Mouse (Mus musculus) midbrain, embryonic 16.5 days (tissue): ENCODE measurements at regions not wholly inside any gene's neighbourhood (a gene's known extent, or its start where the extent isn't known, plus 50 kb on each side); places are given as distances from the start of the nearest gene placed in this dataset.

ENCODE experiments used
- ATAC-seq: fragments of 200-750 bp; cut with Nextera tagmentation; 2 replicates; pipeline ENCODE4 v1.8.0; 2017; ENCODE audit warnings: moderate TSS enrichment
- H3K27ac ChIP-seq: fragments of 300-500 bp; sonication (generic); 2 replicates; pipeline ENCODE4 v1.5.1; 2014; ENCODE audit warnings: mild to moderate bottlenecking, low read length, mixed read lengths
- H3K27me3 ChIP-seq: fragments of 300-500 bp; sonication (generic); 2 replicates; pipeline ENCODE4 v1.6.1; 2014; ENCODE audit warnings: low read depth, low read length, mixed read lengths; ENCODE audit not compliant: control insufficient read depth, insufficient read depth
- H3K36me3 ChIP-seq: fragments of 300-500 bp; sonication (generic); 2 replicates; pipeline ENCODE4 v1.6.1; 2014; ENCODE audit warnings: mild to moderate bottlenecking, low read length, moderate library complexity, mixed read lengths; ENCODE audit not compliant: control insufficient read depth, insufficient read depth
- H3K4me1 ChIP-seq: fragments of 300-500 bp; sonication (generic); 2 replicates; pipeline ENCODE4 v1.6.1; 2014; ENCODE audit warnings: mild to moderate bottlenecking, low read length, mixed read lengths; ENCODE audit not compliant: control insufficient read depth, insufficient read depth
- H3K4me2 ChIP-seq: fragments of 300-500 bp; sonication (generic); 2 replicates; pipeline ENCODE4 v1.6.1; 2014; ENCODE audit warnings: mild to moderate bottlenecking, low read length, mixed read lengths
- H3K4me3 ChIP-seq: fragments of 300-500 bp; sonication (generic); 2 replicates; pipeline ENCODE4 v1.5.1; 2014; ENCODE audit warnings: low read depth, mild to moderate bottlenecking, low read length, moderate library complexity, mixed read lengths
- H3K9ac ChIP-seq: fragments of 300-500 bp; sonication (generic); 2 replicates; pipeline ENCODE4 v1.6.1; 2014; ENCODE audit warnings: low read depth, low read length, mixed read lengths
- H3K9me3 ChIP-seq: fragments of 300-500 bp; sonication (generic); replicated peaks from 2 replicates; pipeline ENCODE4 v1.6.1; 2014; ENCODE audit warnings: mild to moderate bottlenecking, low read length, mixed read lengths; ENCODE audit not compliant: control insufficient read depth, poor library complexity, severe bottlenecking
- WGBS: fragments of 180-500 bp; shearing (Covaris S2); extraction: QIAGEN DNeasy Blood & Tissue Kit; methylation state at CpG from one replicate; pipeline ENCODE4 v1.1.7; 2014; 5-methylcytosine and 5-hydroxymethylcytosine counted together

DNA sequence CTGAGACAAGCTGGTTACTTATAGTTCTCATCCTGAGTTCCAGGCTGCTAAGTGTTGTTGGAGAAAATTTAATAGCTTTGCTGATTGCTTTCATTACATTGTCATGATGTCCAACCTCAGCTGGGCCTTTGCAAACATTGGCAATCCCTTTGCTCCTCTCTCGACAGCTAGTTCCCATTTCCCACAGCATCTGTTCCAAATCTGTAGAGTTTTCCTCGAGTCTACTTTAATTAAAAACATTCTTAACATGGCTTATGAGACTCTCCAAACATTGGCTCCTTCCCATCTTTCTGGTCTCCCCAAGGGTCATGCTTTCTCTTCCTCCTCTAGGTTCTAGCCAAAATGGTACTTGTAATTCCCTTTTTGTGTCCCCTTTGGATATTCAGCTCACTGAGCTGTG, 672.6 kb upstream of the Gm8797 start:
- no peak for ATAC-seq
- Histone ChIP-seq H3K9me3 (no peaks in the 10 kb centered on the region), H3K27me3 (no peaks in the 10 kb centered on the region), H3K36me3 (no peaks in the 10 kb centered on the region), H3K4me2 (no peak overlapping the region), H3K4me1 (no peaks in the 10 kb centered on the region), H3K4me3 (no peak overlapping the region), H3K27ac (no peak overlapping the region), H3K9ac (no peak overlapping the region)
- WGBS = 68% methylated on average over 2 of the region's 2 CpGs

DNA sequence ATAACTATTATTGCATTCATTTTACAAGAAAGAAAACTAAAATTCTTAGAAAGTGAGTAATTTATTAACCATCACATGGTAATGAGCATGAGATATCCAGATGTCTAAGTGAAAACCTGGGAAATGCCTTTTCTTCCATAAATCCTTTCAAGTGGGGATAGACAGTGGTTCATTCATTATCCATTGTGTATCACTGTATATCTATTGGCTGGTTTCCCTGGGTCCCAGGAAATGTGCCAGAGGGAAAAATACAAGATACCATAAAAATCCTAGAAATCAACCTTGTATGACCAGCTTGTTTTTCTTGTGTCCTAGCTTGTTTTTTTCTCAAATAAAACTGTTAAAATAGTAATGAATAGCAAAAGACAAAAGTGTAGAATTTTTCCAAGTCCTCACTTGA, 663.9 kb upstream of the Gm8797 start:
- H3K36me3 ChIP-seq = no peaks in the 10 kb centered on the region
- no peak for ATAC-seq
- no peak overlapping the region for H3K4me2 ChIP-seq
- no peaks in the 10 kb centered on the region for H3K4me1 ChIP-seq
- H3K9ac ChIP-seq = no peak overlapping the region
- no peak overlapping the region for H3K27ac ChIP-seq
- no peaks in the 10 kb centered on the region for H3K9me3 ChIP-seq
- H3K4me3 ChIP-seq = no peak overlapping the region
- H3K27me3 ChIP-seq = no peaks in the 10 kb centered on the region

DNA sequence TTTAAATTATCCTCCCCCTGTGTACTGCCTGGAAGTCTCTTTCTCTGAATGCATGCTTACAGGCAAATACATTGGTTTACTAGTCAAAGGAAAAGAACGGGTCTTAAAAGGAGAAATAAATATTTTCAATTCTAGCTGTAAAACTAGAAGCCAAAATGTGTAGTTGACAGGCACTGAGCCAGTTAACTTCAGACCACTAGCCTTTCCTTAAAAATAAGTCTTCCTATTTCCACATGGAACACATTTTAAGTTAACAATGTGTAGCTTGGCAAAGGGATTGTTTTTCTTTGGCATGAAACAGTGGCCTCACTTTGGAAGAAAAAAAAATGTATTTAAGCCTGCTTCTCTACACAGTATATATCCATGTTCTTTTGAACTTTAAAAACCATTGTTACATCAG, 661.7 kb upstream of the Gm8797 start:
- Histone ChIP-seq H3K4me2 (no peak overlapping the region), H3K9me3 (no peaks in the 10 kb centered on the region), H3K27me3 (no peaks in the 10 kb centered on the region), H3K4me1 (no peaks in the 10 kb centered on the region), H3K36me3 (no peaks in the 10 kb centered on the region), H3K27ac (no peak overlapping the region), H3K4me3 (no peak overlapping the region), H3K9ac (no peak overlapping the region)
- WGBS = 76% methylated on average over 1 of the region's 1 CpGs
- ATAC-seq = no peak

DNA sequence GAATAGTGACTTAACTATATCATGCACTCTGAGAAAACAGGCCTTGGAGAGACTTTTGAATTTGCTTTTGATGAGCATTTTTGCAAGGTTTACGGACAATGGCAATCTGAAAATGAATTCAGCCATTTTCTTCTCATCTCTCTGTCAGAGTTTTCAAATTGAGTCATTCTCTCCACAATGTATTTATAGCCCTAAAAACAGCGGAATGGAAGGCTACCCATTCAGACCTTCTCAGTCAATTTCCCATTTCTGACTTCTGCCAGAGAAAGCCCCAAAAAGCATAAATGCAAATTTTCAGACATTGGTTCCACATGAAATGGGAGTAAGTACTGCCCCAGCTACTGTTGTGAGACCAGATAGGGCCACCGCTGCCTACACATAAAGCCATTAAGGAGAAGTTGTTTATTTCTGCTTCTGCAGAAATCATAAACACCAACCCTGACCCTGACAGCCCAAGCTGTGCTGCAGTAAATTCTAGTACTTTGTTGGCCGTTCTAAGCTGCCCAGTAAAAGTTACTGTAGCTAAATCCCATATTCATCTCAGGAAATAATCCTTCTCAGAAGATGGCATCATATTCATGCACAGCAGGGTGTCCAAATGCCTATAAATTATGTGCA, 661.1 kb upstream of the Gm8797 start:
- H3K4me1 ChIP-seq = no peaks in the 10 kb centered on the region

DNA sequence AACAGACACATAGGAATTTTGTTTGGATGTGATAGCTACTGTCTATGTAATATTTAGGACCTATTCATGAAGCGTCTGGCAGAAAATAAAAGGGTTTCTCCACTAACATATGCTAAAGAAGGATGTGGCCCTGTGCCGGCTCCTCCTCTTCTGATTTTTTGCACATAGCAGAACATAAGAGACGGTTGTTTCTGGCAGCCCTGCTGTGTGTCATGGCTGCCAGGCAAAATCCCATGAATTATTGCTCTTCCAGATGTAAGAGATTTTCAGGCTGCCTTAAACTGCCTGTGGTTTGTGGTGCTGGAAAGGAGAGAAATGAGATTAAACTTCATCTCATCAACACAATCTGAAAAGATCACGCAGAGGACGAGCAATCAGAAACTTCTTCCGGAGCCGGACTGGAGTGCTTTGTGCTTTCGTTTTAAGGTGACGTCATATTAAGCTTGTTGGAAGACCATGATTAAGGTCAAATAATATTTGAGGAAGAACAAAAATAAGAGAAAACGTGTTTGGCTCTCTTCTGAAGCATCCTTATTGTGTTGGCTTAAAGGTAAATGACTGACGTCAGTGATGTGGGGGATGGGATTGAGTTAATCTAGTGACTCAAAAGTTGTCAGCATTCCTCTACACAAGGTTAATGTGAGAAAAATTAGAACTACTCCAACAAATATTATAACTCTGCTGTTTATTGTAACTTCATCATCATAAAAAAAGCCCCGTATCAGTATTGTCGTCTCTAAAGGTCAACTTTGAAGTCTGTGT, 660.3 kb upstream of the Gm8797 start:
- Histone ChIP-seq H3K9me3 (no peaks in the 10 kb centered on the region), H3K27ac (no peak overlapping the region), H3K27me3 (no peaks in the 10 kb centered on the region), H3K4me2 (no peak overlapping the region), H3K4me1 (no peaks in the 10 kb centered on the region), H3K36me3 (no peaks in the 10 kb centered on the region), H3K9ac (no peak overlapping the region), H3K4me3 (no peak overlapping the region)
- WGBS = 69% methylated on average over 13 of the region's 13 CpGs
- ATAC-seq = peak; percentile 56

More for the DNA sequence above, 661.1 kb upstream of the Gm8797 start:
- no peak overlapping the region for H3K4me2 ChIP-seq
- H3K9ac ChIP-seq = no peak overlapping the region
- H3K9me3 ChIP-seq = no peaks in the 10 kb centered on the region
- WGBS = 77% methylated on average over 4 of the region's 4 CpGs
- no peak overlapping the region for H3K4me3 ChIP-seq
- H3K27me3 ChIP-seq = no peaks in the 10 kb centered on the region
- no peak overlapping the region for H3K27ac ChIP-seq
- 0 out of 2 replicates have a peak, but pooled peaks have one; percentile 25 for ATAC-seq
- H3K36me3 ChIP-seq = no peaks in the 10 kb centered on the region

DNA sequence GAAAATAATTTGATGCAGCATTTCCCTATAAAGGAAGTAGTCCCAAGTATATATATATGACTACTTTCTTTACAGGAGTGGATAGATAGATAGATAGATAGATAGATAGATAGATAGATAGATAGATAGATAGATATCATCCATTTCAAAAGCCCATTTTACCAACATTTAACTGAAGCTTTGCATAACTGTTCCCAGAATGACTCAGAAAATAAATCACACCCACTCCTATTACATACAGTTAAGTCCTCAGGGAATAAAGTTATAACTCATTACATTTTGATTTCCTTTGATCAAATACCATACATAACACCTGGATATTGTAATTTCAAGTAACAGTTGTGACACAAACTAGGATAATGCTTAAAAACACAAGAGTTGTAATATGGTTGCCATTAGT, 659.6 kb upstream of the Gm8797 start:
- H3K4me2 ChIP-seq = no peak overlapping the region
- ATAC-seq = no peak

More for the DNA sequence above, 659.6 kb upstream of the Gm8797 start:
- no peaks in the 10 kb centered on the region for H3K27me3 ChIP-seq
- no peaks in the 10 kb centered on the region for H3K4me1 ChIP-seq
- no peak overlapping the region for H3K9ac ChIP-seq
- no peak overlapping the region for H3K27ac ChIP-seq
- H3K4me3 ChIP-seq = no peak overlapping the region
- H3K36me3 ChIP-seq = no peaks in the 10 kb centered on the region
- H3K9me3 ChIP-seq = no peaks in the 10 kb centered on the region
